Mouse (Mus musculus) C2C12 (cell line): ENCODE measurements around the gene Slc12a4.

Experiments
- CTCF ChIP-seq: IDR thresholded peaks from one replicate; pipeline ENCODE4 v1.5.1; 2011; ENCODE audit not compliant: control insufficient read depth, insufficient read depth, insufficient read length
- MAX ChIP-seq: IDR thresholded peaks from one replicate; pipeline ENCODE4 v1.6.1; 2011; ENCODE audit warnings: mild to moderate bottlenecking, control low read depth
- USF1 ChIP-seq: IDR thresholded peaks from one replicate; pipeline ENCODE4 v1.6.1; 2011; ENCODE audit warnings: low read depth, mild to moderate bottlenecking, control low read depth, moderate library complexity

GRCm38 (mm10) chr8:105988546-105988945, 22.6 kb upstream of the Slc12a4 start:
- TF ChIP-seq USF1 (no peak), CTCF (no peak), MAX (no peak)
